Mouse (Mus musculus): ENCODE measurements around the gene Mlkl. TPM values are rescaled to one million over a fixed set of nuclear protein-coding genes. Genes with fewer than 3 reads are reported as not detected.
A peak's percentile ranks its signal among the peaks of the same experiment; 100 is the strongest.

The Mlkl gene
- polyA plus RNA-seq, 1 experiment from 2014 or later = 10.0 TPM

DNA sequence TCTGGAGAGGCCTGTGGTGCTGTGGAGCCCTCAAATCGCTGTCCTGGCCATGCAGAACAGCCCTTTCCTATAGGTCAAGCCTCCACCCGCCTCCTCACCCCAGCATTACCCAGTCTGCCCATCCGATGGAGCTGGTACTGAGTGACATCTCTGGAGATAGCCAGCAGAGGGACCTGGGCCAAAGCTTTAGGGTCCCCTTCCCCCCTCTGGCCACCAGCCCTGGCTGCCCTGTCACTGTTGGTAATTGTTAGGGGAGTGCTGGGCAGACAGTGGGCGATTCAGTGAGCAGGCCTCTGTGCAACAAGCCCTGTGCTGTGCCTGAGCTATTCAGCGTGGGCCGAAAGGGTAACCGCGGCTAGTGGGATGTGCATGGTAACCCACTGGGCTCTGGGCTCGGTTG, 15.5 kb upstream of the Mlkl start:
- Histone ChIP-seq H3K9me3 (ENCODE audit: control insufficient read depth) (no peaks in the 10 kb centered on the region), H3K4me1 (replicated peaks; ENCODE audit: control insufficient read depth, insufficient read depth, low read length) (no peaks in the 10 kb centered on the region), H3K4me2 (replicated peaks; ENCODE audit: low read depth) (no peak overlapping the region), H3K4me3 (ENCODE audit: low read depth, low read length) (no peak overlapping the region), H3K9ac (ENCODE audit: low read depth, low read length) (no peak overlapping the region), H3K27ac (ENCODE audit: low read depth, low read length) (no peak overlapping the region), H3K27me3 (replicated peaks; ENCODE audit: control insufficient read depth, insufficient read depth, low read length) (no peaks in the 10 kb centered on the region), H3K36me3 (ENCODE audit: control insufficient read depth, insufficient read depth) (no peaks in the 10 kb centered on the region)
- ATAC-seq = no peak
- WGBS = 88% methylated on average over 9 of the region's 9 CpGs
- TF ChIP-seq CTCF (IDR thresholded peaks at IDR 0.05; ENCODE audit: low read depth) = no peak

DNA sequence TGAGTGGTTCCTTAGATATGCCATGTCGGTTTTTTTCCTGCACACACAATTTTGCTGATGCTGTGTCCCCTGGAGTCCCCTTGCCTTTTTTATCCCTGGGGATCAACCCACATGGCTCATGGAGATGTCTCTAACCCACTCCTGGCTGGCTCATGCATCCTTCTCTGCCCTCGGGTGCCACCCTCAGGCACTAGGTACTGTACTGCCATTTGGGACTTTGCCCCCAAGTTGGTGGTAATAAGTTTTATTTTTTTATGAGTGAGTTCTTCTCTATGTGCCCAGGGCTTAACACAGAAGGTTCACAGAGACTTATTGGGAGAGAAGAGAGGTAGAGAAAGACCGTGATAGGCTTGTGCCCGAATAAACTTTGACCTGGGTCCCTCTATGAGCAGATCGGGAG, 14.3 kb upstream of the Mlkl start:
- no peak overlapping the region for H3K4me2 ChIP-seq (replicated peaks; ENCODE audit: low read depth)
- H3K27me3 ChIP-seq (replicated peaks; ENCODE audit: control insufficient read depth, insufficient read depth, low read length) = no peaks in the 10 kb centered on the region
- no peaks in the 10 kb centered on the region for H3K36me3 ChIP-seq (ENCODE audit: control insufficient read depth, insufficient read depth)
- no peaks in the 10 kb centered on the region for H3K4me1 ChIP-seq (replicated peaks; ENCODE audit: control insufficient read depth, insufficient read depth, low read length)
- peak; percentile 74 for ATAC-seq
- H3K4me3 ChIP-seq (ENCODE audit: low read depth, low read length) = no peak overlapping the region
- no peak overlapping the region for H3K27ac ChIP-seq (ENCODE audit: low read depth, low read length)
- TF ChIP-seq CTCF (IDR thresholded peaks at IDR 0.05; ENCODE audit: low read depth) = peak; percentile 50
- H3K9ac ChIP-seq (ENCODE audit: low read depth, low read length) = no peak overlapping the region
- WGBS = 55% methylated on average over 5 of the region's 5 CpGs
- H3K9me3 ChIP-seq (ENCODE audit: control insufficient read depth) = no peaks in the 10 kb centered on the region

DNA sequence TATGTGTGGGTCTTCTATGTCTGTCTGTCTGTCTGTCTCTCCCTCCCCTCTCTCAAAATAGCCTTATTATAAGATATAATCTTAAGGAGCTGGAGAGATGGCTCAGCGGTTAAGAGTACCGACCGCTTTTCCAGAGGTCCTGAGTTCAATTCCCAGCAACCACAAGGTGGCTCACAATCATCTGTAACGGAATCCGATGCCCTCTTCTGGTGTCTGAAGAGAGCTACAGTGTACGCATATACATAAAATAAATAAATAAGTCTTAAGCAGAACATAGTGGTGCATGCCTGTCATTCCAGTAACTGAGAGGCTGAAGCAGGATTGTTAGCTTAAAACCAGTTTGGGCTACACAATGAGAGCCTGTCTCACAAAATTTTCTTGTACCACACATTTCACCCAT, 12.6 kb upstream of the Mlkl start:
- no peaks in the 10 kb centered on the region for H3K27me3 ChIP-seq (replicated peaks; ENCODE audit: control insufficient read depth, insufficient read depth, low read length)
- no peak overlapping the region for H3K9ac ChIP-seq (ENCODE audit: low read depth, low read length)
- H3K4me2 ChIP-seq (replicated peaks; ENCODE audit: low read depth) = no peak overlapping the region
- H3K4me1 ChIP-seq (replicated peaks; ENCODE audit: control insufficient read depth, insufficient read depth, low read length) = no peaks in the 10 kb centered on the region
- no peaks in the 10 kb centered on the region for H3K9me3 ChIP-seq (ENCODE audit: control insufficient read depth)
- no peak overlapping the region for H3K4me3 ChIP-seq (ENCODE audit: low read depth, low read length)
- WGBS = 85% methylated on average over 6 of the region's 6 CpGs
- no peak for ATAC-seq
- TF ChIP-seq CTCF (IDR thresholded peaks at IDR 0.05; ENCODE audit: low read depth) = no peak; the same call in 1 of the 2 replicates
- H3K27ac ChIP-seq (ENCODE audit: low read depth, low read length) = no peak overlapping the region
- no peaks in the 10 kb centered on the region for H3K36me3 ChIP-seq (ENCODE audit: control insufficient read depth, insufficient read depth)

DNA sequence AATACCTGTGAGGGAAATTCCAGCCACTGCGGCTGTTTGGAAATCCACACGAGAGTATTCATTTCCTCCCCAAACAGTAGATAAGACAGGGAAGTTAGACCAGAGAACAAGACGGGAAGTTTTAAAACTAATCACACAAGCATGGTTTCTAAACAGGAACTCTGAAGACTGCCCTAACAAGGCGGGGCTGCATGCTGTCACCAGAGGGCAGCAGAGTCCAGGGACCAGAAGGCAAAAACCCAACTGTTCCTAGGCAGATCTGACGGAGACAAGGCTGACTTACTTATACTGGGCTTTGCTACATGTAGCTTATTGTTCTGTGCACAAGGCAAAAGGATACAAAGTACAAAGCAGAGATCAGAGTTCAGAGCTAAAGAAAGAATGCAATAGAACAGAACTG, 5.2 kb upstream of the Mlkl start:
- peak; percentile 99 for TF ChIP-seq CTCF (IDR thresholded peaks at IDR 0.05; ENCODE audit: low read depth)
- no peak overlapping the region for H3K27ac ChIP-seq (ENCODE audit: low read depth, low read length)
- H3K27me3 ChIP-seq (replicated peaks; ENCODE audit: control insufficient read depth, insufficient read depth, low read length) = no peaks in the 10 kb centered on the region
- no peak overlapping the region for H3K4me3 ChIP-seq (ENCODE audit: low read depth, low read length)
- H3K9me3 ChIP-seq (ENCODE audit: control insufficient read depth) = no peaks in the 10 kb centered on the region
- H3K36me3 ChIP-seq (ENCODE audit: control insufficient read depth, insufficient read depth) = no peaks in the 10 kb centered on the region
- ATAC-seq = peak; percentile 69
- H3K9ac ChIP-seq (ENCODE audit: low read depth, low read length) = no peak overlapping the region
- no peak overlapping the region for H3K4me2 ChIP-seq (replicated peaks; ENCODE audit: low read depth)
- H3K4me1 ChIP-seq (replicated peaks; ENCODE audit: control insufficient read depth, insufficient read depth, low read length) = no peaks in the 10 kb centered on the region
- WGBS = 7% methylated on average over 5 of the region's 5 CpGs

GRCm38 (mm10) chr8:111340186-111340585, 2.2 kb upstream of the Mlkl start:
- no peaks in the 10 kb centered on the region for H3K27me3 ChIP-seq (replicated peaks; ENCODE audit: control insufficient read depth, insufficient read depth, low read length)
- ATAC-seq = no peak
- no peak overlapping the region for H3K4me3 ChIP-seq (ENCODE audit: low read depth, low read length)
- TF ChIP-seq CTCF (IDR thresholded peaks at IDR 0.05; ENCODE audit: low read depth) = no peak
- no peaks in the 10 kb centered on the region for H3K9me3 ChIP-seq (ENCODE audit: control insufficient read depth)
- no peaks in the 10 kb centered on the region for H3K4me1 ChIP-seq (replicated peaks; ENCODE audit: control insufficient read depth, insufficient read depth, low read length)
- no peak overlapping the region for H3K4me2 ChIP-seq (replicated peaks; ENCODE audit: low read depth)
- H3K36me3 ChIP-seq (ENCODE audit: control insufficient read depth, insufficient read depth) = no peaks in the 10 kb centered on the region
- no peak overlapping the region for H3K27ac ChIP-seq (ENCODE audit: low read depth, low read length)
- WGBS = 66% methylated on average over 3 of the region's 3 CpGs
- H3K9ac ChIP-seq (ENCODE audit: low read depth, low read length) = no peak overlapping the region

DNA sequence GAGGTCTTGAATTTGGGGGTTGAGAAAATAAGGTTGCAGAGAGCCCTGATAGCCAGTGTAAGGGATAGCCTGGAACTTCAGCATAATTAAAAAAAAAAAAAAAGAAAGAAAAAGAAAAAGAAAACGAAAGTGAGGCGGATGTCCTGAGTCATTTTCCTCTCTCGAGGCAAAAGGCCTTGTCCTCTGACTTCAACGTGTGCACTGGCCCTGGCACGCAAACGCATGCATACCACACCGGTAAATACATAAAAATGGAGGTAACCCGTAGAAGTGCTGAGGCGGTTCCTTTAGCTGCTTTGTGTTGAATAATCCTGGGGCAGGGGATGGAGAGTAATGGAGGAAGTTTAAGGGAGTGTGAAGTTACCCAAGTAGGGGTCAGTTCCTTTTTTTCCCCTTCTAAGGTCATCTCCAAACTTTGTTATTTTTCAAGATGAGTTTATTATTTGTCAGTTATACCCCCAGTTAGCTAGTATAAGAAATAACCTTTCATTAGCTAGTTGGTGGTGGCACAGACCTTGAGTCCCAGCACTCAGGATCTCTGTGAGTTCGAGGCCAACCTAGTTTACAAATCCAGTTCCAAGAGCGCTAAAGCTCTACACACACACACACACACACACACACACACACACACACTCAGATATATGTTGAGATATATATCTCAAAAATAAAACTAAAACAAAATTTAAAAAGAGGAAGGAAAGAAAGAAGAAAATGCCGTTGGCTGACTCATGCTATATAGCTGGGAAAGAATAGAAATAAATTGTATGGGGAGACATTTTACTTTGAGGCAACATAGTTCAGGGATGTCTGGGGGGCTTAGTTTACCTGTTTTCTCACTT, 612 bp upstream of the Mlkl start:
- H3K9ac ChIP-seq (ENCODE audit: low read depth, low read length) = no peak overlapping the region
- no peaks in the 10 kb centered on the region for H3K4me1 ChIP-seq (replicated peaks; ENCODE audit: control insufficient read depth, insufficient read depth, low read length)
- 37% methylated on average over 12 of the region's 12 CpGs for WGBS
- peak overlapping the region; percentile 52 for H3K4me3 ChIP-seq (ENCODE audit: low read depth, low read length)
- no peaks in the 10 kb centered on the region for H3K27me3 ChIP-seq (replicated peaks; ENCODE audit: control insufficient read depth, insufficient read depth, low read length)
- peak overlapping the region; percentile 87 for H3K4me2 ChIP-seq (replicated peaks; ENCODE audit: low read depth)
- ATAC-seq = no peak; the same call in 1 of the 2 replicates
- TF ChIP-seq CTCF (IDR thresholded peaks at IDR 0.05; ENCODE audit: low read depth) = no peak
- no peaks in the 10 kb centered on the region for H3K36me3 ChIP-seq (ENCODE audit: control insufficient read depth, insufficient read depth)
- no peak overlapping the region for H3K27ac ChIP-seq (ENCODE audit: low read depth, low read length)
- no peaks in the 10 kb centered on the region for H3K9me3 ChIP-seq (ENCODE audit: control insufficient read depth)

Data from intestine, postnatal 0 days (tissue).